Mouse (Mus musculus): ENCODE results near the gene Gm7298.
"Not testable (repeated sequence)": the region's sequence is repeated elsewhere in the genome, so short reads cannot be mapped to it uniquely, and the experiment has no call there.

The Gm7298 gene

GRCm38 (mm10) chr6:121732632-121733031 is at the start of gene Gm7298:
TSS of gene Gm7298 (plus strand) at chr6:121732932.
- DNase-seq (ENCODE audit: low read depth, low spot score): no peak

GRCm38 (mm10) chr6:121828034-121828433 is 95.3 kb downstream of the Gm7298 start:
- no peak for DNase-seq (ENCODE audit: low read depth, low spot score)

- DNase-seq (ENCODE audit: low read depth, low spot score): no peak
Measured at GRCm38 (mm10) chr6:121836361-121836760, 103.6 kb downstream of the Gm7298 start.

- not testable (repeated sequence) for DNase-seq (ENCODE audit: low read depth, low spot score)
Measured at GRCm38 (mm10) chr6:121838271-121838670, 105.5 kb downstream of the Gm7298 start, which contains the start of gene Mug1. TSS of gene Mug1 (plus strand) at chr6:121838541.
